Mouse (Mus musculus) kidney, adult 2 months (tissue): Measurements from ENCODE around the gene Gfral.

Experiments used
- CTCF ChIP-seq: fragments of 200-500 bp; conservative IDR thresholded peaks from 2 replicates; pipeline ENCODE4 v1.5.1; 2011; ENCODE audit warnings: low read depth, mild to moderate bottlenecking, control low read depth, low read length, moderate library complexity, mixed read lengths; ENCODE audit not compliant: insufficient read depth, insufficient read length
- POLR2A ChIP-seq: fragments of 200-500 bp; IDR thresholded peaks from one replicate; pipeline ENCODE4 v1.6.1; 2011; ENCODE audit warnings: low read depth, low read length, control low read depth

- no peak for TF ChIP-seq CTCF
- no peak for TF ChIP-seq POLR2A
Observed at GRCm38 (mm10) chr9:76124249-76124648, 89.2 kb downstream of the Gfral start.
